In genomic region chr2:35729077-35730065, GRCm38 (mm10) we compare ENCODE assay signal across 8 mouse cellular contexts.
DNase-seq lines count a peak whose midpoint lies in the region; ATAC-seq and TF ChIP-seq lines count a peak whose summit lies in the region.

No protein-coding gene starts in this region.

- H3K4me3 ChIP-seq in ES-Bruce4 (ENCODE audit: low read depth, low read length) = no peak overlapping the region
- H3K4me3 ChIP-seq in cortical plate, adult 2 months (ENCODE audit: insufficient read depth, low read length) = no peak overlapping the region
- no peak overlapping the region for H3K4me3 ChIP-seq in heart, adult 2 months
- H3K4me3 ChIP-seq in neural tube, embryonic 13.5 days = no peak overlapping the region

- H3K4me2 ChIP-seq in neural tube, embryonic 13.5 days = no peak overlapping the region

- H3K4me1 ChIP-seq in ES-Bruce4 (ENCODE audit: control insufficient read depth, insufficient read depth, low read length) = no peaks in the 10 kb centered on the region
- peaks cover 4% of the 10 kb centered on the region; the same call in 1 of the 2 replicates for H3K4me1 ChIP-seq in cortical plate, adult 2 months (ENCODE audit: control insufficient read depth, insufficient read depth, low read length)
- H3K4me1 ChIP-seq in heart, adult 2 months (ENCODE audit: control insufficient read depth, insufficient read depth, low read length) = peaks cover 9% of the 10 kb centered on the region
- H3K4me1 ChIP-seq in neural tube, embryonic 13.5 days (replicated peaks) = peaks cover 40% of the 10 kb centered on the region

- H3K79me2 ChIP-seq in heart, adult 2 months (replicated peaks; ENCODE audit: control insufficient read depth, insufficient read depth, low read length) = no peaks in the 10 kb centered on the region

- H3K27me3 ChIP-seq in ES-Bruce4 (ENCODE audit: control insufficient read depth, insufficient read depth, low read length, poor library complexity, severe bottlenecking) = no peaks in the 10 kb centered on the region
- no peaks in the 10 kb centered on the region for H3K27me3 ChIP-seq in heart, adult 2 months (ENCODE audit: control insufficient read depth, insufficient read depth, low read length)
- H3K27me3 ChIP-seq in neural tube, embryonic 13.5 days = no peaks in the 10 kb centered on the region

- intact Hi-C loops in heart, adult 2 months (cut with DNase I) = loop anchor here (2.0 to 5.0 kb wide), 3 partner anchors 79 to 187 kb away; no protein-coding TSS in a partner anchor
- intact Hi-C loops in left cerebral cortex, postnatal 25 days (cut with DNase I) = no loop called here

- ATAC-seq in neural tube, embryonic 13.5 days (ENCODE audit: low read depth) = no peak

- no peak overlapping the region for H3K9ac ChIP-seq in ES-Bruce4 (ENCODE audit: low read depth, poor library complexity, severe bottlenecking)
- 0 out of 2 replicates have a peak overlapping the region, but pooled peaks have one; percentile 2 for H3K9ac ChIP-seq in heart, adult 2 months (ENCODE audit: low read depth, low read length)
- H3K9ac ChIP-seq in neural tube, embryonic 13.5 days = peak overlapping the region; percentile 54

- DNase-seq in heart, adult 2 months = peak; percentile 78 to 85
- peak; percentile 81 for DNase-seq in kidney, adult 11 months
- peak; percentile 86 to 90 for DNase-seq in lung, adult 18-20 months
- DNase-seq in thymus, adult 18-20 months = no peak
- no peak for DNase-seq in left cerebral cortex, postnatal 25 days (ENCODE audit: low spot score in 2 of 2)

- TF ChIP-seq POLR2A in ES-Bruce4 (IDR thresholded peaks at IDR 0.05; ENCODE audit: insufficient read depth, low read length) = no peak
- TF ChIP-seq POLR2A in cortical plate, adult 2 months (IDR thresholded peaks at IDR 0.05; ENCODE audit: extremely low read depth, insufficient read depth, low read length) = no peak
- TF ChIP-seq POLR2A in heart, adult 2 months (IDR thresholded peaks at IDR 0.05; ENCODE audit: insufficient read depth, low read depth, low read length) = 0 out of 2 replicates have a peak, but pooled peaks have one; percentile 37

- no peak for TF ChIP-seq EP300 in ES-Bruce4 (IDR thresholded peaks at IDR 0.05; ENCODE audit: insufficient read depth, low read depth, low read length)
- 0 out of 2 replicates have a peak, but pooled peaks have one; percentile 77 for TF ChIP-seq EP300 in heart, adult 2 months (IDR thresholded peaks at IDR 0.05; ENCODE audit: insufficient read depth, low read depth, low read length)

- no peaks in the 10 kb centered on the region for H3K9me3 ChIP-seq in ES-Bruce4 (replicated peaks; ENCODE audit: control insufficient read depth, insufficient read depth, low read length, poor library complexity, severe bottlenecking)
- H3K9me3 ChIP-seq in neural tube, embryonic 13.5 days = no peaks in the 10 kb centered on the region

- WGBS in heart, adult 2 months = 46% methylated on average over 16 of the region's 16 CpGs
- WGBS in neural tube, embryonic 13.5 days = 48% methylated on average over 16 of the region's 16 CpGs

- peak; percentile 33 for TF ChIP-seq CTCF in ES-Bruce4 (IDR thresholded peaks at IDR 0.05; ENCODE audit: low read depth, low read length)
- peak; percentile 15; the same call in 1 of the 2 replicates for TF ChIP-seq CTCF in cortical plate, adult 2 months (IDR thresholded peaks at IDR 0.05; ENCODE audit: extremely low read depth, insufficient read depth, low read length)
- TF ChIP-seq CTCF in heart, adult 2 months (IDR thresholded peaks at IDR 0.05) = peak; percentile 76

- H3K27ac ChIP-seq in ES-Bruce4 (ENCODE audit: insufficient read depth, low read length) = no peak overlapping the region
- no peak overlapping the region for H3K27ac ChIP-seq in cortical plate, adult 2 months (ENCODE audit: insufficient read depth, low read length)
- H3K27ac ChIP-seq in heart, adult 2 months = peak overlapping the region; percentile 64
- H3K27ac ChIP-seq in neural tube, embryonic 13.5 days (replicated peaks) = peak overlapping the region; percentile 56

- H3K36me3 ChIP-seq in ES-Bruce4 (ENCODE audit: control insufficient read depth, insufficient read depth, low read length, poor library complexity, severe bottlenecking) = no peaks in the 10 kb centered on the region; the same call in 1 of the 2 replicates
- no peaks in the 10 kb centered on the region for H3K36me3 ChIP-seq in heart, adult 2 months (ENCODE audit: control insufficient read depth, insufficient read depth, low read length)
- peaks cover 50% of the 10 kb centered on the region for H3K36me3 ChIP-seq in neural tube, embryonic 13.5 days

Comparison
In these comparisons a context has a peak if more than half of its experiments do, and no peak if none do; other contexts are left out.
1. H3K27ac ChIP-seq: peak in heart, adult 2 months (single experiment) and neural tube, embryonic 13.5 days (single experiment); none in ES-Bruce4 (single experiment) and cortical plate, adult 2 months (single experiment).
2. CTCF ChIP-seq: peak in every context shown above with its lines; median percentile 76 in heart, adult 2 months; 33 in ES-Bruce4; 15 in cortical plate, adult 2 months.
3. DNase-seq: peak in heart, adult 2 months (2 of 2), kidney, adult 11 months (single experiment) and lung, adult 18-20 months (2 of 2); none in thymus, adult 18-20 months (0 of 2) and left cerebral cortex, postnatal 25 days (0 of 2).